Mouse (Mus musculus): ENCODE results near the gene Cacna2d3. TPM values are rescaled to one million over a fixed set of nuclear protein-coding genes. Genes with fewer than 3 reads are reported as not detected.

Cacna2d3 gene
- total and polyA plus RNA-seq, 3 experiments, result not detected

GRCm38 (mm10) chr14:28955181-28955580, 766.5 kb downstream of the Cacna2d3 start:
- H3K9ac ChIP-seq (ENCODE audit: control insufficient read depth, low read depth, low read length, poor library complexity, severe bottlenecking), result no peak overlapping the region
- H3K27me3 ChIP-seq (ENCODE audit: control insufficient read depth in 1 of 2, insufficient read depth in 2 of 2, low read length in 2 of 2), result no peaks in the 10 kb centered on the region
- TF ChIP-seq RCOR1 (IDR thresholded peaks at IDR 0.05; ENCODE audit: low read depth, low read length) (no peak), CHD2 (IDR thresholded peaks at IDR 0.05; ENCODE audit: low read length) (no peak), KAT2A (conservative IDR thresholded peaks at IDR 0.05; ENCODE audit: low read depth, low read length) (no peak), EP300 (IDR thresholded peaks at IDR 0.05; ENCODE audit: low read depth in 1 of 2, low read length in 2 of 2) (no peak), MYB (IDR thresholded peaks at IDR 0.05; ENCODE audit: low read depth, low read length) (no peak), GATA1 (IDR thresholded peaks at IDR 0.05; ENCODE audit: low read depth, low read length) (no peak), CHD1 (IDR thresholded peaks at IDR 0.05; ENCODE audit: low read depth, low read length) (no peak), E2F4 (IDR thresholded peaks at IDR 0.05; ENCODE audit: borderline replicate concordance, low read depth, low read length) (no peak), POLR2AphosphoS2 (IDR thresholded peaks at IDR 0.05; ENCODE audit: low read length) (no peak), NRF1 (IDR thresholded peaks at IDR 0.05; ENCODE audit: insufficient read depth, low read depth, low read length, poor library complexity, severe bottlenecking) (no peak), TAL1 (IDR thresholded peaks at IDR 0.05; ENCODE audit: low read length) (no peak), ELF1 (IDR thresholded peaks at IDR 0.05; ENCODE audit: low read depth, low read length) (no peak), MYC (IDR thresholded peaks at IDR 0.05; ENCODE audit: low read depth, low read length) (no peak), TCF12 (IDR thresholded peaks at IDR 0.05; ENCODE audit: low read depth, low read length) (no peak), ETS1 (IDR thresholded peaks at IDR 0.05; ENCODE audit: low read depth, low read length) (no peak), USF1 (IDR thresholded peaks at IDR 0.05; ENCODE audit: low read depth, low read length) (no peak)
- H3K4me1 ChIP-seq (ENCODE audit: control insufficient read depth in 1 of 2, insufficient read depth in 2 of 2, low read length in 2 of 2), result no peaks in the 10 kb centered on the region
- H3K36me3 ChIP-seq (ENCODE audit: control insufficient read depth in 1 of 2, insufficient read depth in 2 of 2, low read length in 2 of 2), result no peaks in the 10 kb centered on the region
- H3K4me3 ChIP-seq (ENCODE audit: control insufficient read depth in 1 of 2, insufficient read depth in 1 of 2, low read depth in 2 of 2, low read length in 2 of 2), result no peak overlapping the region
- no peaks in the 10 kb centered on the region for H3K79me2 ChIP-seq (ENCODE audit: control insufficient read depth, insufficient read depth, low read length, poor library complexity)
- H3K9me3 ChIP-seq (replicated peaks; ENCODE audit: insufficient read depth, low read length), result no peaks in the 10 kb centered on the region
- no peak for DNase-seq (ENCODE audit: low read depth, low spot score)
- H3K27ac ChIP-seq (ENCODE audit: control insufficient read depth, low read depth, low read length), result no peak overlapping the region

GRCm38 (mm10) chr14:28954588-28954987, 767.1 kb downstream of the Cacna2d3 start:
- Histone ChIP-seq H3K36me3 (ENCODE audit: control insufficient read depth in 1 of 2, insufficient read depth in 2 of 2, low read length in 2 of 2) (no peaks in the 10 kb centered on the region), H3K79me2 (ENCODE audit: control insufficient read depth, insufficient read depth, low read length, poor library complexity) (no peaks in the 10 kb centered on the region), H3K9ac (ENCODE audit: control insufficient read depth, low read depth, low read length, poor library complexity, severe bottlenecking) (no peak overlapping the region), H3K4me1 (ENCODE audit: control insufficient read depth in 1 of 2, insufficient read depth in 2 of 2, low read length in 2 of 2) (no peaks in the 10 kb centered on the region), H3K9me3 (replicated peaks; ENCODE audit: insufficient read depth, low read length) (no peaks in the 10 kb centered on the region), H3K27ac (ENCODE audit: control insufficient read depth, low read depth, low read length) (no peak overlapping the region), H3K27me3 (ENCODE audit: control insufficient read depth in 1 of 2, insufficient read depth in 2 of 2, low read length in 2 of 2) (no peaks in the 10 kb centered on the region), H3K4me3 (ENCODE audit: control insufficient read depth in 1 of 2, insufficient read depth in 1 of 2, low read depth in 2 of 2, low read length in 2 of 2) (no peak overlapping the region)
- no peak for TF ChIP-seq MXI1 (IDR thresholded peaks at IDR 0.05; ENCODE audit: low read depth, low read length)
- no peak for TF ChIP-seq BHLHE40 (IDR thresholded peaks at IDR 0.05; ENCODE audit: borderline replicate concordance, low read depth, low read length)
- TF ChIP-seq MAZ (IDR thresholded peaks at IDR 0.05; ENCODE audit: low read depth, low read length), result no peak
- TF ChIP-seq USF1 (IDR thresholded peaks at IDR 0.05; ENCODE audit: low read depth, low read length), result no peak
- TF ChIP-seq NRF1 (IDR thresholded peaks at IDR 0.05; ENCODE audit: insufficient read depth, low read depth, low read length, poor library complexity, severe bottlenecking), result no peak
- no peak for TF ChIP-seq RAD21 (IDR thresholded peaks at IDR 0.05; ENCODE audit: low read depth, low read length)
- no peak for TF ChIP-seq POLR2AphosphoS2 (IDR thresholded peaks at IDR 0.05; ENCODE audit: low read length)
- TF ChIP-seq ZMIZ1 (IDR thresholded peaks at IDR 0.05; ENCODE audit: low read depth, low read length), result no peak
- TF ChIP-seq ZC3H11A (IDR thresholded peaks at IDR 0.05; ENCODE audit: low read depth, low read length), result no peak
- no peak for TF ChIP-seq MAFK (IDR thresholded peaks at IDR 0.05; ENCODE audit: borderline replicate concordance, low read depth, low read length)
- no peak for TF ChIP-seq MEF2A (IDR thresholded peaks at IDR 0.05; ENCODE audit: extremely low read depth, insufficient replicate concordance, low read depth, low read length, poor library complexity, severe bottlenecking)
- TF ChIP-seq KAT2A (conservative IDR thresholded peaks at IDR 0.05; ENCODE audit: low read depth, low read length), result no peak
- no peak for TF ChIP-seq ELF1 (IDR thresholded peaks at IDR 0.05; ENCODE audit: low read depth, low read length)
- TF ChIP-seq SIN3A (IDR thresholded peaks at IDR 0.05; ENCODE audit: low read length), result no peak
- no peak for TF ChIP-seq RCOR1 (IDR thresholded peaks at IDR 0.05; ENCODE audit: low read depth, low read length)
- no peak for TF ChIP-seq POLR2A (IDR thresholded peaks at IDR 0.05; ENCODE audit: control insufficient read depth in 1 of 2, insufficient read depth in 1 of 2, low read depth in 1 of 2, low read length in 2 of 2, poor library complexity in 1 of 2)
- TF ChIP-seq EP300 (IDR thresholded peaks at IDR 0.05; ENCODE audit: low read depth in 1 of 2, low read length in 2 of 2), result no peak
- no peak for DNase-seq (ENCODE audit: low read depth, low spot score)

Data from MEL (cell line).